Mouse (Mus musculus) forebrain, embryonic 11.5 days (tissue): Measurements from ENCODE around the gene Hnrnpl. TPM values are rescaled to one million over a fixed set of nuclear protein-coding genes. Genes with fewer than 3 reads are reported as not detected.

Experiments used
- ATAC-seq: fragments of 200-750 bp; cut with Nextera tagmentation; replicated peaks from 2 replicates; pipeline ENCODE4 v1.8.0; 2017; ENCODE audit warnings: moderate TSS enrichment; ENCODE audit not compliant: low FRiP score
- DNase-seq: peaks from one replicate; pipeline ENCODE4 v3.0.0-alpha.2; 2017; ENCODE audit warnings: low spot score
- H3K27ac ChIP-seq: fragments of 300-500 bp; sonication (generic); 2 replicates; pipeline ENCODE4 v1.5.1; 2014; ENCODE audit warnings: low read depth, low read length
- H3K27me3 ChIP-seq: fragments of 300-500 bp; sonication (generic); 2 replicates; pipeline ENCODE4 v1.6.1; 2014; ENCODE audit warnings: mild to moderate bottlenecking, low read length, mixed read lengths; ENCODE audit not compliant: control insufficient read depth, insufficient read depth
- H3K36me3 ChIP-seq: fragments of 300-500 bp; sonication (generic); 2 replicates; pipeline ENCODE4 v1.6.1; 2014; ENCODE audit warnings: mild to moderate bottlenecking, low read length, moderate library complexity, mixed read lengths; ENCODE audit not compliant: control insufficient read depth, insufficient read depth
- H3K4me1 ChIP-seq: fragments of 300-500 bp; sonication (generic); replicated peaks from 2 replicates; pipeline ENCODE4 v1.6.1; 2014; ENCODE audit warnings: low read length, mixed read lengths; ENCODE audit not compliant: control insufficient read depth, insufficient read depth
- H3K4me2 ChIP-seq: fragments of 300-500 bp; sonication (generic); 2 replicates; pipeline ENCODE4 v1.6.1; 2014; ENCODE audit warnings: low read depth, mild to moderate bottlenecking, low read length, moderate library complexity, mixed read lengths; ENCODE audit not compliant: severe bottlenecking
- H3K4me3 ChIP-seq: fragments of 300-500 bp; sonication (generic); 2 replicates; pipeline ENCODE4 v1.5.1; 2014; ENCODE audit warnings: low read depth, low read length
- H3K9ac ChIP-seq: fragments of 300-500 bp; sonication (generic); 2 replicates; pipeline ENCODE4 v1.6.1; 2014; ENCODE audit warnings: low read length
- H3K9me3 ChIP-seq: fragments of 300-500 bp; sonication (generic); 2 replicates; pipeline ENCODE4 v1.6.1; 2016; ENCODE audit warnings: low read length, mixed read lengths; ENCODE audit not compliant: control insufficient read depth
- WGBS: fragments of 180-500 bp; shearing (Covaris S2); extraction: QIAGEN DNeasy Blood & Tissue Kit; methylation state at CpG from one replicate; pipeline ENCODE4 v1.1.7; 2014; 5-methylcytosine and 5-hydroxymethylcytosine counted together
- polyA plus RNA-seq: library from polyadenylated mRNA; unstranded; fragments of >200 nt; fragmentation: Nextera tagmentation; extraction: Ambion mirVana; gene quantifications from 2 replicates; pipeline ENCODE4 v1.2.1, GENCODE M21; 2014

Hnrnpl gene
- polyA plus RNA-seq, 1 experiment from 2014 or later, result 382 TPM

DNA sequence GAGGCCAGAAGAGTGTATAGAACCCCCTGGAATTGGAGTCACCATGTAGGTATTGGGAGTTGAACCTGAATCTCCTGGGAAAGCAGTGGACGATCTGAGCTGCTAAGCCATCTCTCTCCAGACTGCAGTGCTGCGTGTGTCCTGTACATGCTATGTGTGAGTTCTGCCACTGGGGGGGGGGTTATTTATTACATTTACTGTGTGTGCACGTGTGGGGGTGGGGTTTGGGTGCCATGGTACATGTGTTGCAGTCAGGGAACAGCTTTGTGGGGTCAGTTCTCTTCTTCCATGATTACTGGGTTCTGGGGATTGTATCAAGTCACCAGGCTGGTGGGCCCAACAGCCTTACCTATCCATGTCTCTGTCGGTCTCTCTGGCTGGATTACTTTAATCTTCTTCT lies 1.5 kb upstream of the Hnrnpl start:
- no peaks in the 10 kb centered on the region for H3K27me3 ChIP-seq
- ATAC-seq, result no peak
- WGBS, result 78% methylated on average over 4 of the region's 4 CpGs

DNA sequence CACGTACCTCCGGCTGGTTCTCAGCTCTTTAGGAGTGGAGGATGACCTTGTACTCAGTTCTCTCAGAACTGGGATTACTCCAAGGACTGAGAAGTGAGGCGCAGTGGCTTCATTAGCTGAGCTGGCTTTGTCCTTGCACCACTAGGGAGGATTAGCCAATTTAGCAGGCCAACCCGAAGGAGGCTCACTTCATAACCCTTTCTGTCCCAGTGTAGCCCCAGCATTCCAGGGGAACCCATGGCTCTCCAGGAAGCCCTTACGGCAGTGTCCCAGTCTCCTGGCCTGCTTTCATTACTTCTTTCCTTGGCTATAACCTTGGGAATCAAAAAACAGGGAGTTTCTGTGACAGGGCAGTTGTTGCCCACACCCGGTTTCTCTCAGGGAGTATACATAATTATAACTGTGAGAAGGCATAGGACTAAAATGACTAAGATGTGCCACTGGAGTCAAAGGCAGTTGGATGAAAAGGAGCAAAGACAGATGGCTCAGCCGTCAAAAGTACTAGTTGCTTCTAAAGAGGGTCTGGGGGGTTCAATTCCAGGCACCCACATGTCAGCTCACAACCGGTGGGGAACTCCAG lies 610 bp upstream of the Hnrnpl start:
- no peak for ATAC-seq
- Histone ChIP-seq H3K4me1 (peaks cover 24% of the 10 kb centered on the region; the same call in 1 of the 2 replicates), H3K4me3 (peak overlapping the region; percentile 92), H3K9me3 (no peaks in the 10 kb centered on the region), H3K36me3 (no peaks in the 10 kb centered on the region; the same call in 1 of the 2 replicates), H3K27me3 (no peaks in the 10 kb centered on the region), H3K4me2 (peak overlapping the region; percentile 97), H3K27ac (peak overlapping the region; percentile 41), H3K9ac (peak overlapping the region; percentile 88)
- 24% methylated on average over 7 of the region's 8 CpGs for WGBS
- DNase-seq, result no peak

More for the DNA sequence above, 1.5 kb upstream of the Hnrnpl start:
- H3K4me3 ChIP-seq, result no peak overlapping the region
- peaks cover 18% of the 10 kb centered on the region; the same call in 1 of the 2 replicates for H3K4me1 ChIP-seq
- H3K4me2 ChIP-seq, result no peak overlapping the region
- no peaks in the 10 kb centered on the region for H3K36me3 ChIP-seq
- H3K27ac ChIP-seq, result no peak overlapping the region
- no peak for DNase-seq
- H3K9me3 ChIP-seq, result no peaks in the 10 kb centered on the region
- H3K9ac ChIP-seq, result no peak overlapping the region

DNA sequence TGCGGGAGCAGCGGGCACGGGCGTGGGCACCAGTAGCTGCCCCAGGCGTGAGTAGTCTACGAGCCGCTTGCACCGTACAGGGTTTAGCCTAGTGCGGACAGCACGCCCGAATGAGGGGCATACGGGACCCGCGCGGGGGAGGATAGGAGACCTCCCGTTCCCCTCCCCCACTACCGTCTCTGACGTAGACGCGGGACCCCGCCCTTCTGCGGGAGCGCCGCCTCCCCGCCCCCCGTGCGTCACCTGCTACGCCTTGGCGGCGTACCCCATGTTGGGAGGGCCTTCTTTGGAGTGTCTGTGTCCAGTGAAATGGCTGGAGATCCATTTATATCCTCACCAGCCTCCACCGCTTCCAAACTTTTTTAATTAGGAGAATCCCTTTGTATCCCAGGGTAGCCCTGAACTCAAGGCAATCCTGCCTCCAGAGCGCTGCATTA lies 634 bp downstream of the Hnrnpl start:
- peaks cover 20% of the 10 kb centered on the region; the same call in 1 of the 2 replicates for H3K4me1 ChIP-seq
- peaks cover 8% of the 10 kb centered on the region for H3K36me3 ChIP-seq
- DNase-seq (peak; percentile 97), ATAC-seq (peak; percentile 65)
- no peaks in the 10 kb centered on the region for H3K9me3 ChIP-seq
- peak overlapping the region; percentile 98 for H3K27ac ChIP-seq
- peak overlapping the region; percentile 88 for H3K9ac ChIP-seq
- peak overlapping the region; percentile 97 for H3K4me2 ChIP-seq
- H3K27me3 ChIP-seq, result no peaks in the 10 kb centered on the region
- WGBS, result 0% methylated on average over 31 of the region's 32 CpGs
- peak overlapping the region; percentile 92 for H3K4me3 ChIP-seq

DNA sequence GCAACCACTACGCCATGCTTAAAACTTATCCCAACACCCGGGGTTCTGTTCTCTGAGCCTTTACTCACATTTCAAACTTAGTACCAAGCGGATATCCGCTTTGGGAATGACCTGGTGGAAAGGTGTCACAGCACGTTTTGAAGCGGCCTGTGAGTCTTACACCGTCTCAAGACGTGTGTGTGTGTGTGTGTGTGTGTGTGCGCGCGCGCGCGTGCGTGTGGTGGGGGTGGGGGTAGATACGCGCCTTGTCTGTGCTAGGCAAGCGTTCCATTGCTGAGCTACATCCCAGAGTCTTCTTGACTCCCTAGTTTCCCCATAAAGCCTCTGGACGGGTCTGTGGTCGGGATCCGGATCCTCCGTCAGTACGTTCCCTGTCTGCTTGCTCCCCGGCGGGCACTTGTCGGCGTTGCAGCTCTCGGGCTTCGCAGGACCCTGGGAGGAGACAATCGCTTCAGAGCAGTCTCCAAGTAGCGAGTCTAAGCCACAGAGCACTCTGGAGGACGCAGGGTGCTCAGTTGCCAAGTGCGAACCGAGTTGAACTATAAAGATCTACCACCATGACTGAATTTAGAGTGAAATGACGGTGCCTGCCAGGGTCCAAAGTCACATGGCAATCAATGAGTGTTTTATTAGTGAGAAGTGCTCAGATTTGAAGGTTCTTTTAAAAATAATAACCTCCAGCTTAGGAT lies 1.2 kb downstream of the Hnrnpl start:
- H3K4me2 ChIP-seq, result peak overlapping the region; percentile 97
- peaks cover 13% of the 10 kb centered on the region for H3K36me3 ChIP-seq
- peaks cover 21% of the 10 kb centered on the region; the same call in 1 of the 2 replicates for H3K4me1 ChIP-seq
- H3K9me3 ChIP-seq, result no peaks in the 10 kb centered on the region
- DNase-seq (peak; percentile 88), ATAC-seq (peak; percentile 27)
- H3K27me3 ChIP-seq, result no peaks in the 10 kb centered on the region
- peak overlapping the region; percentile 98 for H3K27ac ChIP-seq
- 0% methylated on average over 35 of the region's 35 CpGs for WGBS
- H3K4me3 ChIP-seq, result peak overlapping the region; percentile 92
- H3K9ac ChIP-seq, result peak overlapping the region; percentile 88

DNA sequence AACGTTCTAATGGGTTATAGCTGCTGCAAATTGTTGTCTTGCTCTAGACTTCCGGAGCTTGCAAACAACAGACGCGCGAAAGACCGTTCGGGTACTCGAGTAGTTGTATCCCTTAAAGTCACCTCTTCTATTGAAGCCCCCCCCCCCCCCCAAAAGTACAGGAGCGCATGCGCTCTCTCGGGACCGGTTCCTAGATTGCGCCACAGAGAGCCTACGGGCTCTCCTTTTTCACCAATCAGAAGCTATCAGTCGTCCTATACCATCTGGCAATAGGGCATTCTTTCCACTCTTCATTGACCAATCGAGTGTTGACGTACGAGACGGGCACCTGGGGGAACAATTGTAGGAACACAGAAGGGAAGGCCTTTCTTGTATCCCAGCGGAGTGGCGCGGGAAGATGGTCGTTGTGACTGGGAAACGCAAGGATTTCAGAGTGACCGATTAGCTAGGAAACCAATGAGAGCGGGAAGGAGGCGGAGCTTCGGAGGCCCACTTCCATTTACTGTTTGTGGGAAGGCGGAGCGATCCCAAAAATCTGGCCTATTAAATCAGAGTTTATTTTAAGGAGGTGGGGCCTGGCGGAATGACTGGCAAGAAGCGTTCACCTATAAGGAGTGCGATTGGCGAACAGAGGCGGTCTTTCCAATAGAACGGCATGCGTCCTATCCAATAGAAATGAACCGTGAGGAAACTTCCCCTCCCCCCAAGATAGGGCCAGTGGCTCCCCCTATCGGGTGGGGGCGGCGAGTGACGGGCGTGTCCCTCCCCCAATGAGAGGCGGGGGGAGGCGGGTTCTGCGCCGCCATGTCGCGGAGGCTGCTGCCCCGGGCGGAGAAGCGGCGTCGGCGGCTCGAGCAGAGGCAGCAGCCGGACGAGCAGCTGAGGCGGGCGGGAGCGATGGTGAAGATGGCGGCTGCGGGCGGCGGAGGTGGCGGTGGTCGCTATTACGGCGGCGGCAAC lies 2.0 kb downstream of the Hnrnpl start:
- ATAC-seq (peak; percentile 91), DNase-seq (peak; percentile 99)
- Histone ChIP-seq H3K4me1 (peaks cover 26% of the 10 kb centered on the region), H3K4me2 (peak overlapping the region; percentile 97), H3K9ac (peak overlapping the region; percentile 97), H3K27ac (peak overlapping the region; percentile 98), H3K9me3 (no peaks in the 10 kb centered on the region), H3K36me3 (peaks cover 21% of the 10 kb centered on the region), H3K4me3 (peak overlapping the region; percentile 92), H3K27me3 (no peaks in the 10 kb centered on the region)
- WGBS, result under 1% methylated on average over 69 of the region's 70 CpGs

DNA sequence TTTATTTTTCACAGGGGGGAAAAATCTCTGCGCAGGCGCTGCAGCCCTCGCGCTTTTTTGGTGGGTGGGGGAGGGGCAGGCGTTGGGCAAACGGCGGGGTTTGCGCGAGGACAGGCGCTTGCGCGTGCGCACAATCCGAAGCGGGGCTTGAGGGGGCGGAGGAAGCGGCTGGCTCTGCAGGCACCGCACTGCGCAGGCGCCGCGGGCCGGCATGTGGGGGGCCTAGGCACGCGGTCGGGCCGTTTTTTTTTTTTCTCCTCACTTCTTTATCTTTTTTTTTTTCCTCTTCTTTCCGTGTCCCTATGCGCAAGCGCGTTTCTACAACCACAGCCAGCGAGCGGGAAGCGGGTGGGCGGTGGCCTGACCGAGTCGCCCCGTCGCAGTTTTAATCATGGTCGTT lies 2.9 kb downstream of the Hnrnpl start:
- Histone ChIP-seq H3K27me3 (no peaks in the 10 kb centered on the region), H3K27ac (peak overlapping the region; percentile 97), H3K4me1 (peaks cover 28% of the 10 kb centered on the region), H3K9me3 (no peaks in the 10 kb centered on the region), H3K4me2 (peak overlapping the region; percentile 95), H3K4me3 (peak overlapping the region; percentile 92), H3K36me3 (peaks cover 28% of the 10 kb centered on the region), H3K9ac (peak overlapping the region; percentile 97)
- DNase-seq (peak; percentile 98), ATAC-seq (peak; percentile 17; the same call in 1 of the 2 replicates)
- under 1% methylated on average over 39 of the region's 40 CpGs for WGBS

DNA sequence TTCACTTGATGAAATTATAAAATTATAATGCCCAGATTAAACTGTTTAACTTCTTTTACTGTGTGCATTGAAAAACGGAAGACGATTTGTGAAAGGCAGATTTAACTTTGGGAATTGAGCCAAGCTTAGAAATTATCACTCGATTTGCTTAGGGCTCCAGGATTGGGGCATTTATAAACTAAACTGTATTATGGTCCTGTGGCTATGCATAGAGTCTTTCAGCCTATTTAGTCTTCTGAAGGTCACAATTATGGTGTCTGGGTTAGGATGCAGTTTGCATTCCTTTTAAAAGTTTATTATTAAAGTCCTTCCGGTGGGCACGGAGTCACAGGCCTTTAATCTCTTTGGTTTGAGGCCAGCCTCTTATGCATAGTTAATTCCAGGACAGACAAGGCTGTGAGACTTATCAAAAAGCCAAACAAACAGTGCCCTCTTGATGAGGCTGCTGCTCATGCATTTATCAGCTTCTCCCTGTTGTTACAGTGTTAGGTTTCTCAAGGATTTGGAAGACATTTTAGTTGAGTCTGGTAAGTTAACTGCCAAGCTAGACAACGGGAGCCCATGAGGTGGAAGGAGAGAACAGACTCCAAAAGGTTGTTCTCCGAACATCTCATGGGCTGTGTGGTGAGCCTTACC lies 3.4 kb downstream of the Hnrnpl start:
- ATAC-seq (no peak), DNase-seq (peak; percentile 50)
- peak overlapping the region; percentile 95 for H3K4me2 ChIP-seq
- peaks cover 28% of the 10 kb centered on the region for H3K4me1 ChIP-seq
- no peaks in the 10 kb centered on the region for H3K9me3 ChIP-seq
- H3K27me3 ChIP-seq, result no peaks in the 10 kb centered on the region
- H3K27ac ChIP-seq, result no peak overlapping the region
- WGBS, result 19% methylated on average over 7 of the region's 7 CpGs
- peak overlapping the region; percentile 92 for H3K4me3 ChIP-seq
- peak overlapping the region; percentile 97 for H3K9ac ChIP-seq
- H3K36me3 ChIP-seq, result peaks cover 34% of the 10 kb centered on the region

DNA sequence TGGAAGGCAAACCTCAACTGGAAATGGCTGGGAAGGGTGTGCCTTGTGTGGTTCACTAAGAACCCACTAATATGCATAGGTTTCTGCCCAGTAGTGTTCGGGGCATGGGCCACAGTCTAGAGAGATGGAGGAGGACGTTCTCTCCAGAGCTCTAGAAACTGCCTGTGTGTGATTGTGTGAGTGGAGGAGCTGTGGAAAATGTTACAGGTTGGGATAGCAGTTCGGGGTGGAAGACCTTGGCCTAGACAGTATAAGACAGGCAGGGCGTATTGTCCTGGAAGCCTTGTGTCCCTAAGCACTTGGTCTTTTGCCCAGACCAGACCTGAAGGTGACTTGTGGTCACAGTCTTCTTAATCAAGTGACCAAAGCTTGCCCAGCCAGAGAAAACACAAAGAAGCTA lies 4.1 kb downstream of the Hnrnpl start:
- H3K9me3 ChIP-seq, result no peaks in the 10 kb centered on the region
- no peaks in the 10 kb centered on the region for H3K27me3 ChIP-seq
- peak overlapping the region; percentile 92 for H3K4me3 ChIP-seq
- peak overlapping the region; percentile 97; the same call in 1 of the 2 replicates for H3K9ac ChIP-seq
- WGBS, result 80% methylated on average over 4 of the region's 4 CpGs
- DNase-seq, result peak; percentile 48
- peak overlapping the region; percentile 95 for H3K4me2 ChIP-seq
- H3K36me3 ChIP-seq, result peaks cover 39% of the 10 kb centered on the region
- H3K4me1 ChIP-seq, result peaks cover 28% of the 10 kb centered on the region
- ATAC-seq, result no peak
- H3K27ac ChIP-seq, result no peak overlapping the region
